Mouse (Mus musculus) megakaryocyte, embryonic 14.5 days (primary cell): Measurements from ENCODE around the gene Stat5a.

Source experiments
- FLI1 ChIP-seq: IDR thresholded peaks from 2 replicates; pipeline ENCODE4 v1.6.1; 2012; ENCODE audit warnings: low read length, inconsistent platforms, mixed read lengths
- GATA1 ChIP-seq: IDR thresholded peaks from 3 replicates; pipeline ENCODE4 v1.6.1; 2012; ENCODE audit warnings: mixed read lengths, low read length, inconsistent platforms, borderline replicate concordance

DNA sequence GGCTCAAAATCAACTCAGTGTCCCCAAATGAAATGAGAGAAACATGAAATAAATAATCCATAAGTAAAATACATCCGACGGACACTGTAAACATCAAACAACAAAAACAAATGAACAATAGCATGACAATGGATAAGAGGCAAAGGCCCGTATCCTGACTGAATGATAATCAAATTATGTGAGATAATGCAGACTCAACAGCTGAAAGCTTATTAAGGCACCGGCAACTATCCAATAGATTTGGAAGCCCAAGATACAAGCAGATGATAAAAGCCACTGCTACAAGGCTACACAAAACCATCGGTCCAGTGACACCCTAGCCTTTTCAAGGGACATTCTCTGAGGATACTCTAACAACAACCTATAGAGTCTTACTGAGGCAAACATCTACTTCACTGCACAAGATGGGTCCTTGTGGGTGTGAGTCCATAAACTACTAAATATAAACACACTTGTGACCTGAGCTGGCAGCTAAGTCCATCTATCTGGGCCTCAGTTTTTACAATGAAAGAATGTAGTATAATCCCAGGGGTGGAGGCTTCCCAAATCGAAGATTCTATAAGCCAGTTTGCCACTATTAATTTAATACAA is 10.3 kb upstream of the Stat5a start:
- TF ChIP-seq FLI1, result no peak
- no peak for TF ChIP-seq GATA1
